Mouse (Mus musculus) adrenal gland, postnatal 14 days (tissue): ENCODE measurements at regions not wholly inside any gene's neighbourhood (a gene's known extent, or its start where the extent isn't known, plus 50 kb on each side); places are given as distances from the start of the nearest gene placed in this dataset.

ENCODE experiments used
- DNase-seq: peaks from one replicate; pipeline ENCODE4 v3.0.0; 2021; ENCODE audit warnings: mixed read lengths

GRCm38 (mm10) chr12:22623205-22623604 is 1156.9 kb downstream of the Gm10330 start:
- peak; percentile 30 for DNase-seq
